Mouse (Mus musculus): ENCODE results near the gene Rheb.

Gene Rheb

GRCm38 (mm10) chr5:24842274-24843102 lies at the start of gene Rheb:
Rheb (minus strand) TSS chr5:24842624.
- TF ChIP-seq GATA4 (IDR thresholded peaks at IDR 0.05; ENCODE audit: insufficient replicate concordance, low read length) = no peak

GRCm38 (mm10) chr5:24889860-24890259 lies 47.4 kb upstream of the Rheb start:
- TF ChIP-seq GATA4 (IDR thresholded peaks at IDR 0.05; ENCODE audit: insufficient replicate concordance, low read length) = no peak

GRCm38 (mm10) chr5:24888874-24889591 lies 46.6 kb upstream of the Rheb start:
- TF ChIP-seq GATA4 (IDR thresholded peaks at IDR 0.05; ENCODE audit: insufficient replicate concordance, low read length) = no peak

GRCm38 (mm10) chr5:24887271-24887670 lies 44.8 kb upstream of the Rheb start:
- TF ChIP-seq GATA4 (IDR thresholded peaks at IDR 0.05; ENCODE audit: insufficient replicate concordance, low read length) = no peak

- TF ChIP-seq GATA4 (IDR thresholded peaks at IDR 0.05; ENCODE audit: insufficient replicate concordance, low read length) = no peak
Measured at GRCm38 (mm10) chr5:24878713-24879112, 36.3 kb upstream of the Rheb start.

GRCm38 (mm10) chr5:24877836-24878624 lies 35.6 kb upstream of the Rheb start:
- TF ChIP-seq GATA4 (IDR thresholded peaks at IDR 0.05; ENCODE audit: insufficient replicate concordance, low read length) = no peak

- TF ChIP-seq GATA4 (IDR thresholded peaks at IDR 0.05; ENCODE audit: insufficient replicate concordance, low read length) = no peak
Measured at GRCm38 (mm10) chr5:24876653-24877052, 34.2 kb upstream of the Rheb start.

GRCm38 (mm10) chr5:24874111-24874510 lies 31.7 kb upstream of the Rheb start:
- no peak for TF ChIP-seq GATA4 (IDR thresholded peaks at IDR 0.05; ENCODE audit: insufficient replicate concordance, low read length)

- no peak for TF ChIP-seq GATA4 (IDR thresholded peaks at IDR 0.05; ENCODE audit: insufficient replicate concordance, low read length)
Measured at GRCm38 (mm10) chr5:24873221-24873620, 30.8 kb upstream of the Rheb start.

- no peak for TF ChIP-seq GATA4 (IDR thresholded peaks at IDR 0.05; ENCODE audit: insufficient replicate concordance, low read length)
Measured at GRCm38 (mm10) chr5:24871276-24871675, 28.9 kb upstream of the Rheb start.

- no peak for TF ChIP-seq GATA4 (IDR thresholded peaks at IDR 0.05; ENCODE audit: insufficient replicate concordance, low read length)
Measured at GRCm38 (mm10) chr5:24869796-24870289, 27.4 kb upstream of the Rheb start.

GRCm38 (mm10) chr5:24863804-24864203 lies 21.4 kb upstream of the Rheb start:
- TF ChIP-seq GATA4 (IDR thresholded peaks at IDR 0.05; ENCODE audit: insufficient replicate concordance, low read length) = no peak

- no peak for TF ChIP-seq GATA4 (IDR thresholded peaks at IDR 0.05; ENCODE audit: insufficient replicate concordance, low read length)
Measured at GRCm38 (mm10) chr5:24861449-24861930, 19.1 kb upstream of the Rheb start.

GRCm38 (mm10) chr5:24860635-24861448 lies 18.4 kb upstream of the Rheb start:
- no peak for TF ChIP-seq GATA4 (IDR thresholded peaks at IDR 0.05; ENCODE audit: insufficient replicate concordance, low read length)
